Mouse (Mus musculus) T-cell, adult 2 months (primary cell): ENCODE results near the gene Fam169b.

Experiments used
- DNase-seq: peaks from one replicate; pipeline ENCODE4 v3.0.0; 2022; ENCODE audit warnings: low spot score

Gene Fam169b

DNA sequence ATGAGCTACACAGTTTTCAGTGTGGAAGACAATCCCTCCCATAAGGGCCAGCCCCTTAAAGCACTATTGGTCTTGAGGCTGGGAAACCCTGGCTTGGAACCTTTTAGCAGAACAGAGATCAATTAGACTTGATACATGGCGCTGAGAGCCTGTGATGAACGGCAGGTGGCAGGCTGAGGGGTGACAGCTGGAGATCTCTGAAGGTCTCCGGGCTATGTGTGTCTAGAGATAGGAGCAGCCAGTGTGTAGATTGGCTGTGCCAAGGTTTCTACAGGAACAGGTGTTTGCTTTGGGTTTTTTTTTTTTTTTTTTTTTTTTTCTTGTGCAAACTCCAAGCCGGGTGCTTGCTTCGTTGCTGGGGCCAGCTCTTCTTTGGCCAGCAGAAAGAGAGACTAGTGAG lies 135.0 kb downstream of the Fam169b start:
- no peak for DNase-seq
